Mouse (Mus musculus): Measurements from ENCODE around the gene Rps27l. TPM values are rescaled to one million over a fixed set of nuclear protein-coding genes. Genes with fewer than 3 reads are reported as not detected.

Rps27l gene
- total RNA-seq, 2 experiments from 2014 or later: 312 to 350 TPM

GRCm38 (mm10) chr9:66919981-66920380, 25.9 kb upstream of the Rps27l start:
- DNase-seq: peak; percentile 20

DNA sequence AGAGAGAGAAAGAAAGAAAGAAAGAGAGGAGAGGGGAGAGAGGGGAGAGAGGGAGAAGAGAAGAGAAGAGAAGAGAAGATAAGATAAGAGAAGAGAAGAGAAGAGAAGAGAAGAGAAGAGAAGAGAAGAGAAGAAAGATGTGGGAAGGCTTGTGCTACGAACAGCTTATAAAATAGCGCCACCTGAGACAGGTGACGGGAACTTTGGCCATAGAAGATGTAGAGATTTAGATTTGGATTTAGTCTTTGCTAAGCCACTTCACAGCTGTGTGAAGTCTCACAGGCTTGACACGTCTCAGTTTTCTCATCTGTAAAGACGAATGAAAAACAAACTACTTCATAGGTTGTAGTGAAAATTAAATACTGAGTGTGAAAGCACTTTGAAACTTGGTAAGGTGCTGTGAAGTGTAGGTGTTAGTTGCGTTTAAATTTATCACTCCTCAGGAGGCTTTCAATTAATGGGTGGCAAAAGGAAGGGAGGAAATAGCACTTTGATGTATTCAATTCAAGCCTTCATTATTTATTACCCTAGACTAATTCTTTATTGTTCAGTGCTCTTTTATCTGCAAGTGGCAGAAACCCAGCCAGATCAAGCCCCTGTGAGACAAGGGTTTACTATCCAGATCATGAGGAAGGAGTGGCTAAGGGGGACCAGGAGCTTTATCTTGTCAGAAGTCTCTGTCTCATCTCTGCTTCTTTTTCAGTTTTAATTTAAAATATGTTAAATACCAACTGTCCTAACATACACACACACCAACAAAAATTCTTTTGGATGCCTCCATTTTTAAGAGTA, 25.2 kb upstream of the Rps27l start:
- DNase-seq: no peak

DNA sequence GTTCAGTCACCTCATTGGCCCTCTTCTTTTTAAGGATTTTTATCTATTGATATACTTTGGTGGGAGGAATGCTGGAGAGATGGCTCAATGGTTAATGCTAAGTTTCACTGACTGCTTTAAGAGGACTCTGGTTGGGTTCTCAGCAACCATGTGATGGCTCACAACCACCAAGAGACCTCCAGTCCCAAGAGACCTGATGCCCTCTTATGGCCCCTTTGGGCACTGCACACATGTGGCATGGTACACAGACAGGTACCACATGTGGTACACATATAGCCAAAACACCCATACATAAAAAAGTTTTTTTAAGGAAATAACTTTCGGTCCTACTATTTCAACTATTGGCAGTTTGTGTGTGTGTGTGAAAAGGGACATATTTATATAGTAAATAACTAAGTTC, 23.8 kb upstream of the Rps27l start:
- no peak for DNase-seq

- DNase-seq: no peak
Observed at GRCm38 (mm10) chr9:66925853-66926252, 20.0 kb upstream of the Rps27l start.

DNA sequence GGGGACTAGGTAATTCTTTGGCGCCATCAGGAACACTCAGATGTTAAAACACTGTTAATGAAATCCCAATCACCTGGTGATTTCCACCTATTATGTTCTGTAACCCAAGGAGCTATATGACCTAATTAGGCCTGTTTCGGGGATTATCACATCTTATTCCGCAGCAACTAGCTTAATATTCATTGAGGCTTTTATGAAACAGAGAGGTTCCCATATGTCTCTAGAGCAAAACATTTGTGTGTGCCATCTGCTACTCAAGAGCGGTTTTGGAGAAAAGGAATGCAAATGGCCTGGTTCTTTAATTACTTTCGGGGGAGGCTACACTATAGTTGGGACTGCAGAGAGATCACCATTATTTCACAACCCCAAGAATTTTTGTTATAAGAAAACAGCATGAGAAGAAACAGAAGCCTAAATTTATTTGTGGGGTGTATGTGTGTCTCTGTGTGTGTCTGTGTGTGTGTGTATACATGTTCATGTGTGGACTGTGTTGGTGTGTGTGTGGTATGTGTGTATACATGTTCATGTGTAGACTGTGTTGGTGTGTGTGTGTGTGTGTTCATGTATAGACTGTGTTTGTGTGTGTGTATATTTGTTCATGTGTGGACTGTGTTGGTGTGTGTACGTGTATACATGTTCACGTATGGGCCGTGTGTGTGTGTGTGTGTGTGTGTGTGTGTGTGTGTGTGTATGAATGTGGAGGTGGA, 18.0 kb upstream of the Rps27l start:
- no peak for DNase-seq

DNA sequence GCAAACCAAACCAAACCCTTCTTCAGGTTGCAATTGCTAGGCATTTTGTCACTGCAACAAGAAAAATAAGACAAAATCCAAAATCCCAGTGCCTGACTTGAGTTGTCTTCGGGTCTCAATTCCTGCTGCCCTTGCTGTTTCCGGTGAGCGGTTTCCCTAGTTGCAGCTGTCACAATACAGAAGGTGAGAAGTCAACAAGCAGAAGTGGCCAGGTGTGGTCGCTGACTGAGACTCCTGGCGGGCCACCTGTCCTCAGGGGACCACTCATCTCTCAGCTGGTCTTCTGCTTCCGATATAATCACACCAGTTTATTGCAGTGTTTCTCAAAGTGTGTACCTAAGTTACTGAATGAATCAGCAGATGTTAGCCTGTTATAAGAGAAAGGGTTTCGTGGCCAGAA, 15.5 kb upstream of the Rps27l start:
- no peak for DNase-seq

- DNase-seq: no peak
Observed at GRCm38 (mm10) chr9:66933869-66934808, 11.7 kb upstream of the Rps27l start.

DNA sequence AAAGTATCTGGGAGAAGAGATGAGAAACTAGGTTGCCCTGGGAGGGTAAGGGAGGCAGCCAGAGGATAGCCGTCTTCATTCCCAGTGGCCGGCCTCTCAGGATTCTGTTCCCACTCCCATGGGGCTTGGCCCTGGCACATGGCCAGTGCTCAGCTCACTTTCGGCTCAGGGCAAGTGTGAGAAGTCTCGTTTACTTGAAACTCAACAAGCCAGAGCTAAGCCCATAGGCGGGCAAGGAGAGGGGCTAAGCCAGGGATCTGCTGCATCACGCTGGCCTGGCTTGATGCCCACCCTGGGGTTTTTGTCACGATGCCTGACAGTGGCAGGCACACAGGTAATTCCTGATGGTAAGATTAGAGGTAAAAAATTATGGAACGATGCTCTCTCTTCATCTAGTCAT, 8.4 kb upstream of the Rps27l start:
- DNase-seq: peak; percentile 76

GRCm38 (mm10) chr9:66938836-66939235, 7.0 kb upstream of the Rps27l start:
- DNase-seq: peak; percentile 47

DNA sequence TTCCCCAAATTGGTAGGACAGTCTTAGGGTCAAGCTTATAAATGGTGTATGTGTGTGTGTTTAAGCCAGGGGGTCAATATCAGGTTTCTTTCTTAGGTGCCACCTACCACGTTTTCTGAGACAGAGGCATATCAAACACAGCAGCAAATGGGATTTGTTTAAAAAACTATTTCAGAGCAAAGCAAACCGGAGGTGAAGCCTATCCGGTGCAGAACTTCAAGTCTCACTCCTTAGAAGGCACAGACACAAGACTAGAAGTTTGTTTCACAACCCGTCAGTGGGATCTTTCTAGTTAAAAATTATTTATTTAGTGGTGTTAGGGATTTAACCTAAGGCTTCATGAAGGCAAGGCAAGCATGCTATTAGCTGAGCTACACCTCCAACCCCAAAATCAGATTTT, 725 bp upstream of the Rps27l start:
- DNase-seq: no peak

GRCm38 (mm10) chr9:66948536-66948935, 2.6 kb downstream of the Rps27l start:
- no peak for DNase-seq

DNA sequence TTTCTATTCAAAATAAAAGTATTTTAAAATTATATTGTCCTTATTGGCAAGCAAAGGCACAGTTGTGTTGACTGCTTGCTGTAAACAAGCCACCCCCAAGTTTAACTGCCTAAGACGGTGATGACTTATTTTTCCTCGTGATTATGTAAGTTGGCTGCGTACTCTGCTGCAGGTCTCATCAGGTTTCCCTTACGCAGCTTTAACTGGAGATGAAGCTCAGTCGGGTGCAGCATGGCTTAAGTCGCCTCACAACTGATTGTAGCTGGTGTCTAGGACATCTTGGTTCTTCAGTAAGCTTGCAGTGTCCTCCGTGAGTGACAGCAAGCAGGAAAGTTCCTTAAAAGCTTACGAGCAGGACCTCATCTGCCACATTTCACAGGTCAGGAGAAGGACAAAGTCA, 6.4 kb downstream of the Rps27l start:
- no peak for DNase-seq

- DNase-seq: no peak
Observed at GRCm38 (mm10) chr9:66952886-66953285, 7.0 kb downstream of the Rps27l start.

- no peak for DNase-seq
Observed at GRCm38 (mm10) chr9:66957451-66957850, 11.6 kb downstream of the Rps27l start.

DNA sequence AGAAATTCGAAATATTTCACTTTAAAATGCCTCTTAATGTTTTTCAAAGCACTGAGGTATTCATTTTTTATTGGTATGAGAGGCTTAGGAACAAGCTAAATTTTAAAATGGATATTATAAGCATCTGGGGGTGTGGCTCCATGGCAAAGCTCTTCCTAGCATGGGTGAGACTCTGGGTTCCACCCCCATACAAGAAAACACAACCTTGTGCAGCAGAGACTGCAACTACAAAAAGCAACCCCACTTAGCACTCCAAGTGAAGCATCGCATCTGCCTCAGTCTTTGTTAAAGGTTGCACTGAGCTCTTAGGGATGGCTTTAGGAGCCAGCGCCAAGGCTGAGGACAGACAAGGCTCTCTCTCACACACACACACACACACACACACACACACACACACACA, 15.6 kb downstream of the Rps27l start:
- DNase-seq: no peak

DNA sequence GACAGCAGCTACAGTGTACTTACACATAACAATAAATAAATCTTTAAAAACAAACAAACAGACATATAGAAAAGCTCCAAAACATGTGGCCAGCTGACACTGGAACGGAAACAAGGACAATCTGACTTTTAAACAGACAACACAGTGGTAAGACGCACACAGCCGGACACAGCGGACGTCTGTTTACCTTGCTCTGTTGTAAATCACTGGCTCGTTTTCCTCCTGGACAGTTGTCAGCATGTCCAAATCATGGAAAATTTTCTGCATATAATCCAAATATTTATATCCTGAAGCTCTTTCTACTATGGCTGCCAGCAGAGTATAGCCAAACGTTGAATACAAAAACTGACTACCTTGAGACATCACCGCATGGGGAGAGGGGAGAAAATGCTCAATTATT, 21.6 kb downstream of the Rps27l start:
- no peak for DNase-seq

GRCm38 (mm10) chr9:66971116-66971515, 25.2 kb downstream of the Rps27l start:
- DNase-seq: no peak

- DNase-seq: peak; percentile 84
Observed at GRCm38 (mm10) chr9:66974721-66975225, 28.9 kb downstream of the Rps27l start.

DNA sequence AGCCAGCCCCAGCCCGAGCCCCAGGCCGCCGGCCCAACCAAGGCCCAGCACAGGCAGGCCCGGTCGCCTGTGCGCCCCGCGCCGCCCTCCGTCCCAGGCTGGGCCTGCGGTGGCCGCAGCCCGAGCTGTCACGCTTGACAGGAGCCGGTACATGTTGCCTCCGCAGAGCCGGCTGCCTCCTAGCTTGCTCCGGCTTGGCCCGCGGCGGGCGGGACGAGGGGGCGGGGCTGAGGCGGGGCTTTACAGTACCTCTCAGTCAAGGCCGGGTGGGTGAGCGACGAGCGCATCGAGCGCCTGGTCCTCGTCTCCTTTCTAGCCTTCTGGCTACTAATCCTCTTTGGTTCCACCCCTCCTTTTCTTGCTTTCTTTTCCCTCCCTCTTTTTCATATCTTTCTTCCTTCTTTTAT, 29.4 kb downstream of the Rps27l start, which contains the start of gene Lactb:
Gene Lactb (minus strand): TSS at position 246 of the 407 bp plus-strand sequence.
- DNase-seq: peak; percentile 99

DNA sequence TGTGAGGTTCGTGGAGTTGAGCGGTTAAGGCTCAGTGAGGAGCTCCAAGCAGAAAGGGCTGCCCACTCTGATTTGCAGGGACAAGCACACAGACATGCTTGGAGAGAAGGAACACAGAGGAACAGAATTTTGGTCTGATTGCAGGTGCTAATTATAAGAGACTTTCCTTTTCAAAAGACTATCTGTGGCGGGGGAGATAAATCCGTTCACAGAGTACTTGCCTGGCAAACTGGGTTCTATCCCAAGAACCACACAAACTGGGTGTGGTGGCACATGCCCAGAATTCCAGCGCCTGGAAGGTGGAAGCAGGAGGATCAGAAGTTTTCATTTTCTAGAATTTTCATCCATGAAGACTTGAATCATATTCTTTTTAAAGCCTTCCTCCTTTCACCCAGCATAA, 31.2 kb downstream of the Rps27l start:
- no peak for DNase-seq

- DNase-seq: no peak
Observed at GRCm38 (mm10) chr9:66977982-66978381, 32.1 kb downstream of the Rps27l start.

DNA sequence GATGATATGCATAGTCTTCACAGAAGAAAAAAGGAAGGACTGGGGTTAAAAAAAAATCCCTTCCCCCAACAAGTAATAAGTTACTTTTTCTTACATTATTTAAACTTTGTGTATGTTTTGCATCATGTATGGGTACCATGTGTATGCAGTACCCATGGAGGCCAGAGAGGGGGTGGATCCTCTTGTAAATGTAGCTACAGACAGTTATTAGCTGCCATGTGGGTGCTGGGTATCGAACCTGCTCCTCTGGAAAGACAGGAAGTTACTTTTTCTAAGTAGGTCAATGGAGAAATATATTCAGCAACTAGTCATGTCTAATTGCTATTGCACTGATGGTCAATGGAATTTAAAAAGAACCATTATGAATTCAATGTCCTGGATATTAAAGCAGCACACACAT, 32.6 kb downstream of the Rps27l start:
- no peak for DNase-seq
